Mouse (Mus musculus) layer of hippocampus, adult 8-10 months (tissue): ENCODE data around the gene Pnp. TPM values are rescaled to one million over a fixed set of nuclear protein-coding genes. Genes with fewer than 3 reads are reported as not detected.
"Not testable (repeated sequence)": the region's sequence is repeated elsewhere in the genome, so short reads cannot be mapped to it uniquely, and the experiment has no call there.

Experiments
- DNase-seq, 2 experiments: peaks; one replicate each; pipeline ENCODE4 v3.0.0; 2022; ENCODE audit warnings: low spot score in 2 of 2
- total RNA-seq, 4 experiments: library from RNA; stranded (reverse); gene quantifications; 2 replicates each; pipeline ENCODE4 v1.2.4; 2022

Gene Pnp
- total RNA-seq, 4 experiments from 2014 or later = 14.9 to 21.4 (median 18.2) TPM

DNA sequence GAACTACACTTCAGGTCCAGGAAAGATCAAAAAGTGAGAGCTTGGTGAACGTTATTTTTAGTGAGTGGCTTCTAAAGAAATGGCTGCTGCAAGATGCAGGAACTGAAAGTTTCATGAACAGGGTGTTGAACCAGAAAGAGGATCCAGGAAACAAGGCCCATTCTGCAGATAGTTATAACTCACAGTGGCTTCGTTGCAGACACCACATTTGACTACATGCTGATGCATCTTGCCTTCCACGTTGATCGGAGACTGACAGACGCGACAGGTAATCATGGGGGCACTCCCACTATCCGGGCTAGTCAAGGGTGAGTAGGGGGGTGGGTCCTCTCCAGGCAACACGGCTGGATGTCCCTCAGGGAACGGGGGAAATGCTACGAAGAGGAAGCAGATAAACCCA lies 931 bp upstream of the Pnp start:
- DNase-seq = peak in 1 of 2 experiments; percentile 21

DNA sequence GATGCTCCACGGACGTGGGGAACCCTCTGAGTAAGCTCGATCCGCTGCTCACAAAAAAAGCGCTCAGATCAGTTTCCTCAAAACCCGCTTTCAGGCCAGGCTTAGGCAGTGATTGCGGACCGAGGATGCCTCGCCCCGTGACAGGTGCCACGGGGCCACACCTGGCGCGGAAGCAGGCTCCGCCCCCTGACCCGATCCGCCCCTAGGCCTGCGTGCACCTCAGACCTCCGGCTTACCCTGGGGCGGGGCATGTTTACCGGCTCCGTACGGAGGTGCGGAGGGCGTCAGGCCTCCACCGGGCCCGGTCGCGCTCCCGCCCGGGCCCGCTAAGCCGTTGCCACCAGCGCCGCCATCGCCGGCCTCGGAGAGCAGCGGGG lies 517 bp upstream of the Pnp start:
- DNase-seq = no peak

DNA sequence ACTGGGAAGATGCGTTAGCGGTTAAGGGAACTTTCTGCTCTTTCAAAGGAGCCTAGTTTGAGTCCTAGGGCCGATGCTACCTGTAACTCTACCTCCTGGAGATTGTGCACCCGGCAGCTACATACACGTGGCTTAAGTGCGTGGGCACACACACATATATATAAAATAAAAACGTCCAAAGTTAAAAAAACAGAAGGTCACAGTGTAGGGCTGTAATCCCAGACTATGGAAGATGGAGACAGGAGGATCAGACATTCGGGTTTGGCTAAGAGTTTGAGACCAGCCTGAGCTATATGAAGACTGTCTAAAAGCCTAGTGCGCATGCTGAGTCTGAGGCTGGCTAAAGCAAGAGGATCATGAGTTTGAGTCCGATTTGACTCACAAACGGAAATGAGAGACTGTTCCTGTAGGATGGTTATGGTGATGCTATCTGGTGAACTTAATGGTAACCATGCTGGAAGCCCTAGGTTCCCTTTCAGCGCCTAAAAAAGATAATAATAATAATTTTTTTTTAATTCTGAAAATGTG lies 675 bp downstream of the Pnp start:
- DNase-seq = no peak

DNA sequence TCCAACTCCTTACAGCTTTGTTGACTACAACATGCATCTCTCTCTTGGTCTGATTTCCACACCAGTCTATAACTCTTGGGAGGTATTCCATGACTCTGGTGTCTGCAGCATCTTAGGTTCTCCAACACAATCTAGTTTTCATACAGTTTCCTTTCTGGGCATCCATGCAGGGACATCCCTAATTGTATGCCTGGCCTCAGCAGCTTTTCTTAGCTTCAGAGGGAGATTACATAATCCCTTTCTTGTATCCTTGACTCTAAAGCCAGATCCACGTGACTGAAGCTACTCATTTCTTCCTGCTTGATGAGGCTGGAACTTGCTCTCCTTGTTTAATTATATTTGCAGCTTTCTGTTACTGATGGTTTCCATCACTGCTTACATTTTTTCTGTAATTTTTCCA lies 5.8 kb downstream of the Pnp start:
- DNase-seq = no peak

DNA sequence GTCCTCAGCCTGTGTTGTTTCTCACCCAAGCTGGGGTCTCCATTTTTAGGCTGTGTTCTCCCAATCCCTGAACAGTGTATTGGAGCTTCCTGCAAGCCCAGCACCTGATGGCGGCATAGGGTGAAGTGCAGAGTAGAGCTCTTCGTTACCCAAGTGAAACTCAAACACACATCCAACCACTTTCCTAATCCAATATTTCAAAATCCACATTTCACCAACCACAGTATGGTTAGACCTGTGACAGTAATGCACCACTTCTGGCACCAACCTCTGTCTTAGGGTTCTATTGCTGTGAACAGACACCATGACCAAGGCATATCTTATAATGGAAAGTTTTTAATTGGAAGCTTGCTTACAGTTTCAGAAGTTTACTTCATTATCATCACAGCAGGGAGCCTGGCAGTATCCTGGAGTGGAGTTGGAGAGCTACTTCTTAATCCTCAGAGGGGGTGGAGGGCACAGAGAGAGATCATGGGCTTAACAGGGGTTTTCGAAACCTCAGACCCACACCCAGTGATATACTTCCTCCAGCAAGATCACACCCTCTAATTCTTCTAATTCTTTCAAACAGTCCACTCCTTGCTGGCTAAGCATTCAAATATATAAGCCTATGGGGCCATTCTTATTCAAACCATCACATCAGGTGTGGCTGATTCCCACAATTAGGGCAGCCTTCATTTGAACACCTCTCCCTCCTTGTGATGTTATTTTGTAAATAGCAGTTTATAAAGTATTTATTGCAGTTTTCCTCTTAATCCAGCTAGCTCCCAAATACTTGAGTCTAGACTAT lies 7.4 kb downstream of the Pnp start:
- DNase-seq = no peak

DNA sequence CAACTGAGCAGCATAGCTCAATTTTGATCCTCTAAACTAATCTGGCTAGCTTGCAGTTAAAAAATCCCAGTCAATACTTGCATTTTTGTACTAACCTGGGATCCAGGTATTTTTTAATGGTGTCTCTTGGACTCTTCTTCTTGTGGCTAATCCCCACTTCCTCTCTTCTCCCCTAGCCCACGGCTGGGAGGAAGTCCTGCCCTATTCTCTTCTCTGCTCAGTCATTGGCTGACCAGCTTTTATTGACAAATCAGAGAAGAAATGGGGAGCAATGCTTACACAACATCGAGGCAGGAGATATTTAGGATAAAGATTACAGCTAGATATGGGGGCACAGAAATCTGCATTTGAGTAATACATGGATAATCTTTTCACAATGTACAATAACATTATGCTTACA lies 8.1 kb downstream of the Pnp start:
- DNase-seq = no peak

DNA sequence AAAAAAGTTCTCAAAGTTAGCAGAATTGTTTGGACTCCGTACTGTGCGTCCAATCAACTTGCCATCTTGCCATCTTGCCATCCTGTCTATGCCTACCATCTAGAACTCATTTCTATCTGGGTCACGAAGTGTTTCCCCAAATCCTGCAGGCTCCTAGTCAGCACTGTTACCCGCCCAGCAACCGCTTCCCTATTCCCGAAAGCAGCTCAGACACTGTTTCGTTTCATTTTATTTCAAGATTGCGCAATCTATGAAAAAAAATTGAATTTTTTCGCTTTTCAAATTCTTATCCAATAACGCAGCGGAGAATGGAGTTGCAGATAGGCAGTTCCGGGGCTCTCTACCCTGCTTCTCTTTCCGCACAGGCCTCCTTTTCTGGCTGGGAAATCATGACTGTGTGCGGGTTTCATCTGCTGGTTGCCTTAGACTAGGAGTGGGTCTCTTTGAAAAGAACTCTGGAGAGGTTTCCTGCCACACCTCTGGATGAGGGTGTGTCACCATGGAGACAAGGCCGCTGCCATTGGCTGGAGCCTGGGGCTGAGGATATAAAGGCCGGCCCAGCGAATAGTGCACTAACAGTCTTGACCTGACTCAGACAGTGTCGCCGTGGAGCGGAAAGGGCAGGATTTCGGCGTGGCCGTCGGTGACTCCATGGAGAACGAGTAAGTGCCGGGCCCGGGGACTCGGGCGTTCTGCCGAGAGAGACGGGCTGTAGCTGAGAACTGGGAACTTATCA lies 13.2 kb downstream of the Pnp start, which contains the start of gene Gm49342:
Gm49342 (plus strand) TSS at position 586 of the 736 bp plus-strand sequence.
- peak; percentile 87 to 89 for DNase-seq

DNA sequence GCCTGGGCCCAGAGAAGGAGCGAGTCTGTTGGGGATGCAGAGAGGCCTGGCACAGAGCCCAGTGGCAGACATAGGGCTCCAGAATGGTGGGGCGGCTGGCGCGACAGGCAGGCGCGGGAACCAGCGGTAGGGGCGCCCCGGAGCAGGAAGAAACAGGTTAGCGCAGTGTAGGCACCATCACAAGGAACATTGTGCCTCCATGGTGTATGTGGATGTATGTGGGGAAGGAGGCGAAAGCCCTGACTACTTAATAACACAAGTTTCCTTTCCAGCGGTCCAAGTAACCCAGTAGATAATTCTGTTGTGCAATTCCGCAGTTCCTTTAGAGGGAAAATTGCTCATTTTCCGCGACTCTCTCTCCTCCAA lies 13.8 kb downstream of the Pnp start:
- DNase-seq = not testable (repeated sequence)

DNA sequence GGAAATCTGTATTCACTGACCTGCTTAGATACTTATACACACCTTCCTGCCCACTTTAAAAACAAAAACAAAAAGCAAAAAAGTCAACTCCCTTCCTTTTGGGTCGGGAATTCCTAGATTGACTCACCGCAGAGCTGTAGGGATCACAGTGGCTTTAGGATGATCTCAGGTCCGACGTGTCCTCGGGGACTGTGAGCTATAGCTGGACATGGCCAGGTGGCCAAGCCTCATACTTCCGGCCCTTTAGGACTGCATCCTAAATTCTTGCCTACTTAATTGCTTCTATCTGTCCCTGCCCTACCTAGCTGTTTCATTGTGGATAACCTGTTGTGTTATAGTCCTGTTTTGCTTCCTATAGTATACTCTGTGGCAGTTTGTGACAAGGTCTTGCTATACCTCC lies 14.2 kb downstream of the Pnp start:
- not testable (repeated sequence) for DNase-seq

DNA sequence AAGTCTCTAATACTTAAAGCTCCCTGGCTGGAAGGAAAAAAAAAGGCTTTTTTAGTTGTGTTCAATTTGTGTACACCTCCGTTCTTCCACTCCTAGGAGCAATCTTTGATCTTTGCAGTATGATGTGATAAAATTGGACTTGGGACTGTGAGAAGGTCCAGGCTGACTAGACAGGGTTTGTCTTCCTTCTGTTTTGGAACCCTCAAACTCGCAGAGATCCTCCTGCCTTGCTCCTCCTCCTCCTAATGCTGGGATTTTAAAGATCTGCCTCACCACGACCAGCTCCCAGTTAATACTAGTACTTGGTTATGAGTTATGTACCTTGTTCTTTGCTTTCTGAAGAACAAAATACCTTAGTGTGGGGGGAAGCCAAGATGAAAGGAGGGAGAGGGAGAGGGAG lies 14.6 kb downstream of the Pnp start:
- not testable (repeated sequence) for DNase-seq

DNA sequence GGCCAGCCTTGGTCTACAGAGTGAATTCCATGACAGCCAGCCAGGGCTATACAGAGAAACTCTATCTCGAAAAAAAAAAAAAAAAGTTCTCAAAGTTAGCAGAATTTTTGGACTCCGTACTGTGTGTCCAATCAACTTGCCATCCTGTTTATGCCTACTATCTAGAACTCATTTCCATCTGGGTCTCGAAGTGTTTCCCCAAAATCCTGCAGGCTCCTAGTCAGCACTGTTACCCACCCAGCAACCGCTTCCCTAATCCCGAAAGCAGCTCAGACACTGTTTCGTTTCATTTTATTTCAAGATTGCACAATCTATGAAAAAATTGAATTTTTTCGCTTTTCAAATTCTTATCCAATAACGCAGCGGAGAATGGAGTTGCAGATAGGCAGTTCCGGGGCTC lies 24.6 kb downstream of the Pnp start:
- no peak for DNase-seq

DNA sequence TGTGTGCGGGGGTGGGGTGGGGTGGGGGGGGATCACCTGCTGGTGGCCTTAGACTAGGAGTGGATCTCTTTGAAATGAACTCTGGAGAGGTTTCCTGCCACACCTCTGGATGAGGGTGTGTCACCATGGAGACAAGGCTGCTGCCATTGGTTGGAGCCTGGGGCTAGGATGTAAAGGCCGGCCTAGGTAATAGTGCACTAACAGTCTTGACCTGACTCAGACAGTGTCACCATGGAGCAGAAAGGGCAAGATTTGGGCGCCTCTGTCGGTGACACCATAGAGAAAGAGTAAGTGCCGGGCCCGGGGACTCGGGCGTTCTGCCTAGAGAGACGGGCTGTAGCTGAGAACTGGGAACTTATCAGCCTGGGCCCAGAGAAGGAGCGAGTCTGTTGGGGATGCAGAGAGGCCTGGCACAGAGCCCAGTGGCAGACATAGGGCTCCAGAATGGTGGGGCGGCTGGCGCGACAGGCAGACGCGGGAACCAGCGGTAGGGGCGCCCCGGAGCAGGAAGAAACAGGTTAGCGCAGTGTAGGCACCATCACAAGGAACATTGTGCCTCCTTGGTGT lies 25.1 kb downstream of the Pnp start, which contains the start of gene Pnp2:
Pnp2 (plus strand) TSS at position 51 of the 567 bp plus-strand sequence.
- peak; percentile 34 to 42 for DNase-seq

DNA sequence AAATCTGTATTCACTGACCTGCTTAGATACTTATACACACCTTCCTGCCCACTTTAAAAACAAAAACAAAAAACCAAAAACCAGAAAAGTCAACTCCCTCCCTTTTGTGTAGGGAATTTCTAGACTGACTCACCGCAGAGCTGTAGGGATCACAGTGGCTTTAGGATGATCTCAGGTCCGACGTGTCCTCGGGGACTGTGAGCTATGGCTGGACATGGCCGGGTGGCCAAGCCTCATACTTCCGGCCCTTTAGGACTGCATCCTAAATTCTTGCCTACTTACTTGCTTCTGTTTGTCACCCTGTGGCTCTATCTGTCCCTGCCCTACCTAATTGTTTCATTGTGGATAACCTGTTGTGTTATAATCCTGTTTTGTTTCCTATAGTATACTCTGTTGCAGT lies 25.8 kb downstream of the Pnp start:
- not testable (repeated sequence) for DNase-seq

DNA sequence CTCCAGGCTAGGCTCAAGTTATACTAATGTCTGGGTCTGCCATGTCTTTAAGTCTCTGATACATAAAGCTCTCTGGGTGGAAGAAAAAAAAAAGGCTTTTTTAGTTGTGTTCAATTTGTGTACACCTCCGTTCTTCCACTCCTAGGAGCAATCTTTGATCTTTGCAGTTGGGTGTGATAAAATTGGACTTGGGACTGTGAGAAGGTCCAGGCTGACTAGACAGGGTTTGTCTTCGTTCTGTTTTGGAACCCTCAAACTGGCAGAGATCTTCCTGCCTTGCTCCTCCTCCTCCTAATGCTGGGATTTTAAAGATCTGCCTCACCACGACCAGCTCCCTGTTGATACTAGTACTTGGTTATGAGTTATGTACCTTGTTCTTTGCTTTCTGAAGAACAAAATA lies 26.3 kb downstream of the Pnp start:
- not testable (repeated sequence) for DNase-seq

DNA sequence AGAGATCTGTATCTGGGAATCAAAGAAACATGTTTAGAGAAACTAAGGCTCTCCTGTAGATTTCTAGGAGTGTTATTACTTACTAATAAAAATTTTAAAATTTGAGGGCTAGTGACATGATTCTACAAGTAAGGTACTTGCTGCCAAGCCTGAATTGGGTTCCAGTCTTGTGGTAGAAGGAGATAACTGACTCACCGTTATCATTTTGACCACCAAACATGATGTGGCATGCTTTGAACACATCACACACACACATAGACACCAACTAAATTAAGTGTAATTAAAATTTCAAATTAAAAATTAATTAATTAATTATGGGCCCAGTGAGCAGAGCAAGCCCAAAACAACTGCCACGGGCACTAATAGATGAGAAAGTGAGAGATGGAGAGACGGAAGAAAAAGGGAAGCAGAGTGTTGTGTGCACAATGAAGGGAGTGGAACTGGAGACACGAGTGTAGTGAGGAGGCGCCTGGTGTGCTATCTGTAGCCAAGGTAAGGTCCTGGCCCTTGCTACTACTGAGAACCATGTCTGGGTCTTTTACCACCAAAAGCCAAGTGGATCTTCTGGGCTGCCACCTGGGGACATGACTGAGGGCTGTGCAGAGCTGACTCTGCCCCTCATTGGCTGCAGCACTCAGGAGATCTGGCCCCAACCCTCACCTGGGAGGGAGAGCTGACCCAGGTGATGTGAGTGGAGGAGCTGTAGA lies 27.6 kb downstream of the Pnp start:
- not testable (repeated sequence) for DNase-seq

DNA sequence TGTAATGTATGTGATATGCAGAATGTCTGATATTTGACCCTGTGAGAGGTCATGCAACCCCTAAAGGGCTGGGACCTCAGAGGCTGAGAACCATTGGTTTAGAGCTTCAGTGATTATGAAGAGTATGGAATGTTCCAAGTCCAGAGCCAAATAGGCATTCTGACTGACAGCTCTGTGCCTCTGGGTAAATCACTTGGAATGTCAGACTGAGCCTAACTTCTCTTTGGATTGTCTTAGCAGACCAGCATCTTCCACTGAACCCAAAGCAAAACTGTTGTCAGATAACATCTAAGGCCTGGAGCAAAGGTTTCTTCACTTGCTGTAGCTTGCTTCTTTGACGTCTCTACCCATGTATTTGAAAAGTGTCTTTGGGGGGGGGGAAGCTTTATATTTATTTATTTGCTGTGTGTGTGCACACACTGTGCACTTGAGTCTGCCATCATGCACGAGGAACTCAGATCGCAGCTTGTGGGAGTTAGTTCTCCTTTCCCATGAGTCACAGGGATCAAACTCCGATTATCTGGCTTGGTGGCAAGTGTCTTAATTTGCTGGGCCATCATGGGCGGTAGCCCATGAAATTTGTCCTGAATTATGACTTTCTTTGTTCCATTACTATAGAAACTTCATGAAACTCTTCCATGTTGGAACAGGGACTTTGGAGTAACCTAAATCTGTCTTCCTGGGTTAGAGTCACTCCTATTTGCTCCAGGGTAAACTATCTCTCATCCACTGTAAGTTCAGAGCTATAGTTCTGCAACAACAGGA lies 37.5 kb downstream of the Pnp start:
- DNase-seq = no peak

DNA sequence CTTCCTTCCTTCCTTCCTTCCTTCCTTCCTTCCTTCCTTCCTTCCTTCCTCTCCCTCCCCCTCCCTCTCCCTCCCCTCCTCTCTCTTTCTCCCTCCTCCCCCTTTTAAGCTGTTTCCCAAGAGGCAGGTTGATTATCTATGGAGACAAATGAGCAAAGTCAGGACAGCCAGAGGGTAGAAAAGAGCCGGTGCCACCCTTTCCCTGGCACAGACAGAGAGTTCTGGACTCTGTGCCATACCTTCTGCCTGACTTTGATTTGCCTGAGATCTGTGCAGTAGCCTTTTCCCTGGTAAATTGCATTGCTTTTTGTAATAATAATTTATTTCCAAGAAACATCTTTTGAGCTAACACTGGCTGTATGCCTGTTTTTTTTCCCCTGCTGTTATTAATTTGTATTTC lies 38.2 kb downstream of the Pnp start:
- no peak for DNase-seq

DNA sequence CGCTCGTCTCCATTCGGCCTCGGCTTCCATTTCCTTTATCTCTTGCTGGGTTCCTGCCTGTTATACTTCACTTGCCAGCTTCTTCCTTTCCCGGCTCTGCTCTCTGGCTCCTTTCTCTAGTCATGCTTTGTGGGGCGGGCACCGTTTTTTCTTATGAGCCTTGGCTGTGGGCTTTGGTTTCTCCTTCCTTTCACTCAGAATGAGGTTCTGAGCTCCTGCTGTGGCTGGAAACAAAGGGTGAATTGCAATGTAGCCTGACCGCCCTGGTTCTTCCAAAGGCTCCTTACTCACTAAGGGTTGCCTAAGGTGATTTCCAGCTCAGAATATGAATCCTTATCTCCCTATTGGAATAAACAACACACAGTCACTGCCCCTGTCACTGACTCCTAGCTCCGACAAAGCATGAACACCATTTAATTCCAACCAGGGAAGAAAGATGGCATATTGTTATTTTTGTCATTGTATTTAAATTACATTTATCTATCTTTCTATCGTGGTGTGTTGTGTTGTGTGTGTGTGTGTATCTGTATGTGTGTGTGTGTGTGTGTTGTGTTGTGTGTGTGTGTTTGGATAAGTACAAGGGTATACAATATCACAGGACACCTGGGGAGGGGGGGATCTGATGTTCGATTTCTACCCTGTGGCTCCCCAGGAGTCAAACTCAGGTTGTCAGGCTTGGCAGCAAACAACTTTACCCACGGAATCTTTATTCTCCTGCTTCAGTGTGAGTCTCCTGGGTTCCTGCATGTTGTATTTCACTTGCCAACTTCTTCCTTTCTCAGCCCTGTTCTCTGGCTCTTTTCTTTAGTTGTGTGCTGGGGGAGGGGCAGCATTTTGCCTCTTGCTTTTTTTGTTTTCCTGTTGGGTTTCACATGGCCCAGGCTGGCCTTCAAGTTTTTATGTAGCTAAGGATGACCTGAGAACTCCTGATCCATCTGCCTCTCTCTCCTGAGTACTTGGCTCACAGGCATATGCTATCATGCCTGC lies 39.0 kb downstream of the Pnp start:
- DNase-seq = peak; percentile 46 to 75

DNA sequence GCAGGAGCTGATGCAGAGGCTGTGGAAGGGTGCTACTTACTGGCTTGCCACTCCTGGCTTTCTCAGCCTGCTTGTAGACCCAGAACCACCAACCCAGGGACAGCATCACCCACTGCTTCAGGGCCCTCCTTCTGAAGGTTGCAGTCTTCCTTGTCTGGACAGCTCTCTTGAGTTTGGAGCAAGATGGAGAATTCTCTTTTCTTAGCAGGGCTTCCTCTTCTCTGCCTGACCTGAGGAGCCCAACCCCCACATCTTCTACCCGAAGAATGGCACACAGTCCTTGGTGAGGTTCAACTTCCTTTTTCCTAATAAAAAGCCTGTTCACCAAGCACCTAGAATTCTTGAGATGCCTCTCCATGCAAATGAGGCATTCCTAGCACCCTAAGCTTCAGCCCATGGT lies 39.9 kb downstream of the Pnp start:
- DNase-seq = no peak

DNA sequence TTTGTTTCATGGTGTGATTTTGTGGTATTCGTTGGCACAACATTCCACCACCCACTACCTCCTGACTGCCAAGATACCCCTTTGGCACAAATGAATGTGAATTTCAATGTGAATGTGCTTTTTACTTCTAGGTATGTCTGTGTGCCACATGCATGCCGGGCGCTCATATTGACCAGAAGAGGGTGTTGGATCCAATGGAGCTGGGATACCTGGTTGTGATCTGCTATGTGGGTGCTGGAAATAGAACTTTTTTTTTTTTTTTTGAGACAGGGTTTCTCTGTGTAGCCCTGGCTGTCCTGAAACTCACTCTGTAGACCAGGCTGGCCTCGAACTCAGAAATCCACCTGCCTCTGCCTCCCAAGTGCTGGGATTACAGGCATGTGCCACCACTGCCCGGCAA lies 42.2 kb downstream of the Pnp start:
- not testable (repeated sequence) for DNase-seq
